Mouse (Mus musculus) kidney, adult 2 months (tissue): Measurements from ENCODE around the gene Gm6358.
"Not testable (repeated sequence)": the region's sequence is repeated elsewhere in the genome, so short reads cannot be mapped to it uniquely, and the experiment has no call there.

Source experiments
- CTCF ChIP-seq: fragments of 200-500 bp; conservative IDR thresholded peaks from 2 replicates; pipeline ENCODE4 v1.5.1; 2011; ENCODE audit warnings: low read depth, mild to moderate bottlenecking, control low read depth, low read length, moderate library complexity, mixed read lengths; ENCODE audit not compliant: insufficient read depth, insufficient read length
- POLR2A ChIP-seq: fragments of 200-500 bp; IDR thresholded peaks from one replicate; pipeline ENCODE4 v1.6.1; 2011; ENCODE audit warnings: low read depth, low read length, control low read depth

DNA sequence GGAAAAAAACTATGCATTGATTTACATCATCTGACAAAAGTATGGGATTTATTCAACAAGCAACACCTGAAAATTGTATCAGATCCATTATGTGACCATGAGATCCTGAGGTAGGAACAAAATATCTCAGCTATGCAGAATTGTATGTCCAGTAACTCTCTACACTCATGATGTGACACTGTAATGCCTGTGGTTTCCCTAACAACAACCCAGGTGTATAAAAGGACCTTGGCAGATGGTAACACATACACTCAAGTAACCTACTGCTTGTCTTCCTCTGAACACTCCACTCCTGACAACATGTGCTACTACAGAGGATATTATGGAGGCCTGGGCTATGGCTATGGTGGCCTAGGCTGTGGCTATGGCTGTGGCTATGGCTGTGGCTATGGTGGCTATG is 28.5 kb downstream of the Gm6358 start, which contains the start of gene Gm7735:
- TF ChIP-seq CTCF, POLR2A: not testable (repeated sequence)
